Mouse (Mus musculus): Measurements from ENCODE around the gene Dab2ip. TPM values are rescaled to one million over a fixed set of nuclear protein-coding genes. Genes with fewer than 3 reads are reported as not detected.

Dab2ip gene
- polyA plus RNA-seq, 1 experiment from 2014 or later, result 65.7 TPM

DNA sequence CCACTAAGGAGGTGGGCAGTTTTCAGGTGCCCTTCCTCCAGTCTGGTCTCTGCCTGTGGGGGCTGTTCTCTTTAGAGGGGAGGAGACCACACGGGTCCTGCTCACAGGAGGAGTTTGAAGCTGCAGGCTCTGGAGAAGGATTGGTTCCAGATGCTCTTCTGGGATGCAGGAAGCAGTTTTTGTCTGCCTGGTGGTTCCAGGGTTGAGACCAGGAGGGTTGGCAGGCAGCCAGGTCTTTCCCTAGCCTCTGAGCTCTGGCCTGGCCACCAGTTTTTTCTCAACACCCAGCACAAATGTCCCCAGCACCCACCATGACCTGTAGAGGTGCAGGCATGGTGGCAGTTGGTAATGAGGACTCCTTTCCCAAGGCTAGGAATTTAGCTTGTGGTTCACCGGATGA is 61.5 kb downstream of the Dab2ip start:
- Histone ChIP-seq H3K4me2 (replicated peaks) (no peak overlapping the region), H3K27ac (no peak overlapping the region), H3K4me3 (no peak overlapping the region), H3K36me3 (no peaks in the 10 kb centered on the region), H3K27me3 (replicated peaks) (no peaks in the 10 kb centered on the region), H3K4me1 (peaks cover 55% of the 10 kb centered on the region), H3K9ac (no peak overlapping the region), H3K9me3 (no peaks in the 10 kb centered on the region)
- ATAC-seq (ENCODE audit: low FRiP score, low read depth), result no peak
- WGBS, result 45% methylated on average over 2 of the region's 2 CpGs

DNA sequence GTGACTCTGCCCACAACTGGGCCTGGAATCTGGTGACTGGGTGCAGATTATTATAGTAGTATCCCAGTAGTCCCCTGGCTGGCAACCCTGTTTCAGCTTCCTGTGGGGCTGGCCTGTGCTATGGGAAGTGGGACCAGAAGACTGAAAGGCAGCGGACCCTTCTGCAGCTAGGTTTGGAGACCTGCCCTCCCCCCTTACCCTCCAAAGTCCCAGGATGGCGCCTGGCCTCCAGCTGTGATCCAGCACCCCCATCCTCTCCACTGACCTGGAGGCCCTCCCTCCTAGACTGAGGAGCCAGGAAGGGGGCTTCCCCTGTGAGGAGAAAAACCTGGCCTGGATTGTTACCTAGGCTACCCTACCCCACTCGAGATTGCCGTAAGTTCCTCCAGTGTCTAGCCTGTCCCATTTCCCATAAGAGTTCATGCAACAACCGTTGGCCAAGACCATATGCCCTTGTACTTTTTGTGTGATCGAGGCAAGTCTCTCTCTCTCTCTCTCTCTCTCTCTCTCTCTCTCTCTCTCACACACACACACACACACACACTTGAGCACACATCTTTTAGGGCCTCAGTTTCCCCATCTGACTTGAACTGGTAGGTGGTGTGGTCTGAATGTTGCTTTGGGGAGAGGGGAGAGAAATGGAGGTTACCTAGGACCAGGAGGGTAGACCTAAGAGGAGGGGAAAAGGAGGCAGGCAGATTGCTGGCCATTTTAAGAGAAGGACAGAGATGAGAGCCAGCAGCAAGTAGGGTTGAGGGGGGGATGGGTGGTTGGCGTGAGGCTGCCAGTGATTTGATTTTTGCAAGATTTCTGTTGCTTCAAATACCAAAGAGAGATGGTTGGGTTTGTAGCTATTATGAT is 62.5 kb downstream of the Dab2ip start:
- Histone ChIP-seq H3K9me3 (no peaks in the 10 kb centered on the region), H3K27me3 (replicated peaks) (no peaks in the 10 kb centered on the region), H3K36me3 (no peaks in the 10 kb centered on the region), H3K9ac (no peak overlapping the region), H3K27ac (no peak overlapping the region), H3K4me3 (peak overlapping the region; percentile 11), H3K4me2 (replicated peaks) (peak overlapping the region; percentile 48), H3K4me1 (peaks cover 60% of the 10 kb centered on the region)
- WGBS, result 20% methylated on average over 7 of the region's 7 CpGs
- peak; percentile 58 for ATAC-seq (ENCODE audit: low FRiP score, low read depth)

DNA sequence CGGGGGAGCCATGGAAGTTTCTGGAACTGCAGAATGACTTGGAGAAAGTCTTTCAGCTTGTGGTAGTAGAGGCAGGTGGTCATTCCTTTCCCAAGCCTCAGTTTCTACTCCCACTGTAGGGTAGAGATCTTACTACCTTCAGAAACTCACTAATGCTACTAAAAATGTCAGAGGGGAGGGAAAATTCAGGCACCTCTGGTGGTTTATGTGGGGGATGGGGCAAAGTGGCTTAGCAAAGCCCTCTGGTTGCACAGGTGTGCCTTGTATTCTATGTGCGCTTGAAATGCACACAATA is 63.1 kb downstream of the Dab2ip start:
- H3K27ac ChIP-seq, result no peak overlapping the region
- no peaks in the 10 kb centered on the region for H3K36me3 ChIP-seq

DNA sequence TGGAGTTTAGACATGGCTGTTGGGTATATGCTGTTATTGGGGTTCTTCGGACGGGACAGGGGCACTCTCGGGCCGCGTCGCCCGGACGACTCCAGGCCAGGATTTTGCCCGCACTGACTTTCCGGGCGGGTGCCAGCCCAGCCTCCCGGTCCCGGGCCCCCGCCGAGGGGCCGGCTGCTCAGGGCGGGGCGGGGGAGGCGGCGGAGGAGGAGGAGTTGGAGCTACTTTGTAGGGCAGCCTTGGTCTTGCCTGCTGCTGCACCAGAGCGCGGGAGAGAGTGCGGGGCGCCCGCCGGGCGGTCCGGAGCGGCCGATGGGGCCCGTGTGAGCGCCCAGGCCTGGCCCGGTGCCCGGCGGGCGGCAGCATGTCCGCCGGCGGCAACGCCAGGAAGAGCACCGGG is 63.7 kb downstream of the Dab2ip start:
- Histone ChIP-seq H3K4me2 (replicated peaks) (peak overlapping the region; percentile 87), H3K27ac (no peak overlapping the region), H3K9ac (peak overlapping the region; percentile 86), H3K4me3 (peak overlapping the region; percentile 66), H3K9me3 (no peaks in the 10 kb centered on the region), H3K36me3 (no peaks in the 10 kb centered on the region), H3K27me3 (replicated peaks) (no peaks in the 10 kb centered on the region), H3K4me1 (peaks cover 66% of the 10 kb centered on the region)
- 2% methylated on average over 29 of the region's 41 CpGs for WGBS
- ATAC-seq (ENCODE audit: low FRiP score, low read depth), result peak; percentile 77

More for the DNA sequence above, 63.1 kb downstream of the Dab2ip start:
- WGBS, result 90% methylated on average over 2 of the region's 2 CpGs
- Histone ChIP-seq H3K4me3 (no peak overlapping the region), H3K4me2 (replicated peaks) (peak overlapping the region; percentile 87; the same call in 1 of the 2 replicates), H3K27me3 (replicated peaks) (no peaks in the 10 kb centered on the region), H3K9ac (no peak overlapping the region), H3K9me3 (no peaks in the 10 kb centered on the region), H3K4me1 (peaks cover 64% of the 10 kb centered on the region)
- no peak for ATAC-seq (ENCODE audit: low FRiP score, low read depth)

DNA sequence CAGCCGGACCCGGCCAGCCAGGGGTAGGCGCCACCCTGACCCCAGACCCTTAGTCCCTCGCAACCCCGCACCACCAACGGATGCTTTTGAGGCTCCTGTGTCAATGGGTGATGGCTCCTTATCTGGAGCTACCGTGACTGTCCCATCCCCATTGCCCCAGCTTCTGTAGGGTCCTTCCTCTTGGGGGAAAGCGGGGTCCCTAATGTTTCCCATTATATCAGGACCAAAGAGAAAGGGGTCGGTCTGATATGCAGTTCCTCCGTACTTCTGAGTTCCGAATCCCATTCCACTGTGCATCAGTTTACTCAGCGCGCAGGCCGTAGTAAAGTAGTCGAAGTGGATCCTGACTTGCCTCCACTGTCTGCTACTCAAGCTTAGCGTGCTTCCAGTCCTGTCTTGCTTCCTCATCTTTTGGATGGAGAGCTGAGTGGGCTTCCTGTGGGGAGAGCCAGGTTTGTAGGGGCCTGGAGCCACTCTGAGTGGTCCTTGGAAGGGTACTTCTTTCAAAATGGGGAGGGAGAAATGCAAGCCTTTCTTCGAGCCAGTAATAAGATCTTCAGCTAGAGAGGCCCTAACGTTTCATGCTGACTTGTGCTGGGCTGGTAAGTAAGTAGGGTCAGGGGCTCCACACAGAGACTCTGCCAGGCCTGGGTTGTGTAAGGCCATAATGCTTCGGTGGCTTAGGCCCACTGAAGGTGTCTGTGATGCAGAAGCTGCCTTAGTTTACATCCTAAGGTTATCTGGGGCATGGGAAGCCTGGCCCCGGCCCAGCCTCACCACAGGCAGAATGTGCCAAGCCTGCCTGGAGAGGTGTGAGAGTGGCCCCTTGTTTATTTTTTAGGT is 64.4 kb downstream of the Dab2ip start:
- Histone ChIP-seq H3K9me3 (no peaks in the 10 kb centered on the region), H3K9ac (peak overlapping the region; percentile 86), H3K27me3 (replicated peaks) (no peaks in the 10 kb centered on the region), H3K4me1 (peaks cover 68% of the 10 kb centered on the region), H3K4me2 (replicated peaks) (peak overlapping the region; percentile 87), H3K36me3 (no peaks in the 10 kb centered on the region), H3K27ac (no peak overlapping the region), H3K4me3 (peak overlapping the region; percentile 66)
- 3% methylated on average over 20 of the region's 20 CpGs for WGBS
- peak; percentile 2; the same call in 1 of the 2 replicates for ATAC-seq (ENCODE audit: low FRiP score, low read depth)

DNA sequence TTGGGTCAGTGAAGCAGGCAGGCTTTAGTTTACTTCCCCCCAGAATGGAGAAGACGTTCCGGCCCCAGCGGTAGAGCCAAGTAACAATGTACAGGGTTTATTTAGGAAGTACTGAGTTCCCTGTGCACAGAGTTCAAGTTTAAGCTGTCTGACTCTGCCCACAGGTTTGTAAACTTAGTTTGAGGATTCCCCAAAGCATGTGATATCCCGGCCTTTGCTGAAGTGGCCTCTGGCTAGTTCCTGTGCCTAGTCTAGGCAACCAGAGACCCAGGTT is 65.0 kb downstream of the Dab2ip start:
- no peaks in the 10 kb centered on the region for H3K36me3 ChIP-seq
- no peak overlapping the region for H3K9ac ChIP-seq
- H3K4me2 ChIP-seq (replicated peaks), result peak overlapping the region; percentile 87
- peak overlapping the region; percentile 66; the same call in 1 of the 2 replicates for H3K4me3 ChIP-seq
- H3K27ac ChIP-seq, result no peak overlapping the region
- H3K9me3 ChIP-seq, result no peaks in the 10 kb centered on the region
- H3K27me3 ChIP-seq (replicated peaks), result no peaks in the 10 kb centered on the region
- ATAC-seq (ENCODE audit: low FRiP score, low read depth), result no peak
- peaks cover 73% of the 10 kb centered on the region for H3K4me1 ChIP-seq
- 51% methylated on average over 4 of the region's 4 CpGs for WGBS

DNA sequence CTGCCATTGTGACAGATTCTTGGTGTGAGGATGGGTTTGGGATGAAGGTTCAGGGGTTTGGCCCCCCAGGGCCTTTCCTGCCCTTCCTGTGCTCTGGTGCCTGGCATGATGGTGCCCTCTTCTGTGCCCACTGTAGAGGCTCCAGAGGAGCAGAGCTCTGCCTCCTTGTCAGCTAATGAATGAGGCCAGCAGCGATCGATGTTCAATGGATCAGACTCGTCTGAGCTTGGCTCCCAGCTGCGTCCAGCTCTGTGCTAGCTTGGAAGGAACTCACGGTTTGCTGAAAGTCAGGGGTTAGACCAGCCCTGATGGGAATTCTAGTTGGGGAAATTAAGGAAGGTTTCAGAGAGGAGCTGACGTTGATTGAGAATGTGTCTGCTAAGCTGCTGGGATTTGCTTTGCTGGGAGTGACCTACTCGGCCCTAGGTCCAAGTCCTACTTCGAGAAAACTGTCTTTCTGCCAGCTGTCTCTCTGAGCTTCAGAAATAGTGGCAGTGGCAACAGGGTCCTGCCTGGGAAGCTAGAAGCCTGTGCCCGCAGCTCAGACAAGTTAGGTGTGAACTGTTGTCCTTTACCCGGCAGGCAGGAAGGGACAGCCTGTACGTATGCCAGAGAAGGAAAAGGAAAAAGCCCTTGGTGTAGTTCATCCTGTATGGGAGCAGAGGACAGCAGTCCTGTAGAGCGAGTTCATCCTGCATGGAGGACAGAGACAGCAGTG is 65.5 kb downstream of the Dab2ip start:
- H3K9ac ChIP-seq, result no peak overlapping the region
- H3K4me2 ChIP-seq (replicated peaks), result peak overlapping the region; percentile 87
- H3K36me3 ChIP-seq, result no peaks in the 10 kb centered on the region
- no peak overlapping the region for H3K27ac ChIP-seq
- no peaks in the 10 kb centered on the region for H3K27me3 ChIP-seq (replicated peaks)
- WGBS, result 40% methylated on average over 12 of the region's 12 CpGs
- H3K9me3 ChIP-seq, result no peaks in the 10 kb centered on the region
- no peak for ATAC-seq (ENCODE audit: low FRiP score, low read depth)
- H3K4me3 ChIP-seq, result peak overlapping the region; percentile 66; the same call in 1 of the 2 replicates
- peaks cover 73% of the 10 kb centered on the region for H3K4me1 ChIP-seq

DNA sequence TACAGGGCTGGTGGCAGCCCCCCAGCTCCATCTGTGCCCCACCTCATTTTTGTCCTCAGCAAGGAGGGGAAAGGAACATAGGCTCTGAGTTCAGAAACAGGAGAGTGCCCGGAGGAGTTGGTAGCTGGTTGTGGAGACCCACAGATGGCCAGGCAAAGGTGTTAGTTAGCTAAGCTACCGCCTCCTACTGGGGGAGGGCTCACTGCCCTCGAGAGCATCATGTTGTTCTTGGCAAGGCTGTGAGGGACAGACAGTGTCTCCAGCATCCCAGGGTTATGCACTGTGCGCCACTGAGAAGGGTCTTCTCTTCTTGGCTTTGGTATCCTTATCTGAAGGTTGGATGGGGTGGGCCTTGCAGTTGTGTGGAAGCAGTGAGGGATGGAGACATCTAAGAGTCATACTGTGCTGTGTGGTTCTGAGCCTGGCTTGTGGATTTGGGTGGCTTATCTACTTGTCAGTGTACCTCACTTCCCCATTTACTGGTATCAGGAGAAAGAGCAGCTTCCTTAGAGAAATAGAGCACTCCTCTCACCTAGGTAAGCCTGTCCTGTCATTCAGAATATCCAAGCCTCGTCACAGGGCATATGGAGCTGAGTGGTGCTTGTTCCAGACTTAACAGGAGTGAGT is 66.4 kb downstream of the Dab2ip start:
- H3K27me3 ChIP-seq (replicated peaks), result no peaks in the 10 kb centered on the region
- no peaks in the 10 kb centered on the region for H3K9me3 ChIP-seq
- no peak overlapping the region for H3K4me3 ChIP-seq
- H3K4me2 ChIP-seq (replicated peaks), result peak overlapping the region; percentile 87
- H3K27ac ChIP-seq, result no peak overlapping the region
- H3K36me3 ChIP-seq, result no peaks in the 10 kb centered on the region
- 66% methylated on average over 5 of the region's 5 CpGs for whole genome bisulfite sequencing
- H3K4me1 ChIP-seq, result peaks cover 68% of the 10 kb centered on the region
- ATAC-seq (ENCODE audit: low FRiP score, low read depth), result no peak
- no peak overlapping the region for H3K9ac ChIP-seq

DNA sequence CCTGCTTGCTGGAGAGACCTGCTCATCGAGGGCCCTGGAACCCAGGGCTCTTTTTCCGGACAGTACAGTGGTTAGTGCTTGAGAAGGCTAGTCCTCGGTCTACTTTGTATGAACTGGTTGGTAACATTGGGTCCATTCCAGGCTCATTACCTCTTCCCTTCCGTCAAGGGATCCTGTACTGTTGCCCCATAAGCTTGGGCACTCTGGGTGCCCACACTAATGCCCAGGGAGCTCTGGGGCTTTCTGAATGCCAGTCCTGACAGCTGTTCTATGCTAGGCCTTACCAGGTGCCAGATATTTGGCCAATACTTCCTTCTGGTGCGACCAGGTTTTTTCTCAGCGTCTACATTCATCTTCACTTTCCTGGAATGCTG is 66.9 kb downstream of the Dab2ip start:
- 95% methylated on average over 6 of the region's 6 CpGs for WGBS
- H3K4me1 ChIP-seq, result peaks cover 63% of the 10 kb centered on the region
- H3K27me3 ChIP-seq (replicated peaks), result no peaks in the 10 kb centered on the region
- no peaks in the 10 kb centered on the region for H3K36me3 ChIP-seq
- no peak for ATAC-seq (ENCODE audit: low FRiP score, low read depth)
- H3K4me3 ChIP-seq, result no peak overlapping the region
- H3K4me2 ChIP-seq (replicated peaks), result no peak overlapping the region
- no peak overlapping the region for H3K9ac ChIP-seq
- no peak overlapping the region for H3K27ac ChIP-seq
- no peaks in the 10 kb centered on the region for H3K9me3 ChIP-seq

DNA sequence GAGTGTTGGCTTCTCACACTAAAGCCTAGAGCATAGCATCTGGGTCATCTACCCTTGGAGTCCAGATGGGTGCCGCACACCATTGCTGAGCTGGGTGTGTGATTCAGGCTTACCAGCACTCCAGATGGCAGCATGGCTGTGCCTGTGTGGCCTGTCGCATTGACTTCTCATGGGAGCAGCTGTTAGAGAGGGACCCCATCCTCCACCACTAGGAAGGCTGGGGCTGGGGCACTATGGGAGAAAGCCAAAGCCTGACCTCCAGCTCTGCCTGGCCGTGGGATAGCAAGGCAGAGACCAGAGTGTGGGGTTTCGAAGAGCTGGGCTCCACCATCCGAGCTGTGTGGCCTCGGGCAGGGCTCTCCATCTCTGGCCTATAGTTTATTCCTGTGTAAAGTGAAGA is 67.5 kb downstream of the Dab2ip start:
- Histone ChIP-seq H3K27ac (no peak overlapping the region), H3K4me2 (replicated peaks) (no peak overlapping the region), H3K4me3 (no peak overlapping the region), H3K36me3 (no peaks in the 10 kb centered on the region), H3K9ac (no peak overlapping the region), H3K4me1 (peaks cover 57% of the 10 kb centered on the region), H3K9me3 (no peaks in the 10 kb centered on the region), H3K27me3 (replicated peaks) (no peaks in the 10 kb centered on the region)
- ATAC-seq (ENCODE audit: low FRiP score, low read depth), result no peak
- 81% methylated on average over 6 of the region's 6 CpGs for WGBS

DNA sequence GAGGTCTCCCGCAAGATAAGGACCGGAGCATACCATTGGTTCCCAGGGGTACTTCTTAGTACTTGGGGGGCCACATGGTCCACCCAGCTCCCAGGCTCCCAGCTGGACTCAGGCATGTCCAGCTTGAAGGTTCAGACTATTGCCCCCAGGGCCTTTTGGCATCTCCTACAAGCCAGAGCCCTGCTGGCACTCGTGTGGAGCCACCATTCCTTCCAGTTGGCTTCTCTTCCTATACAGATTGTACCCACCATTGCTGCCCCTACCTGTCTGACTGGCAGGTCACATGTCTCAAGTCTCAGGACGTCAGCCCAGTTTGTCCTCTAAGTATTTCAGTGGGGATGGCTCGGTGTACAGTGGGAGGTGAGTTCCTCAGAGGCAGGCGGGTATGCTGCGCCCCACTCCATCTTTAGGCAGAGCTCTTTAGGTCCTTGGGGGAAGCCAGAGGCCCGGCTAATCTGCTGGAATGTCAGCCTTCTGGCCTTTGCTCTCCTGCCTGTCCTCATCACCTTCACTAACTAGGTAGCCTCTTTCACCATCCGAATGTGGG is 68.2 kb downstream of the Dab2ip start:
- H3K9me3 ChIP-seq, result no peaks in the 10 kb centered on the region
- WGBS, result 82% methylated on average over 9 of the region's 9 CpGs
- no peak for ATAC-seq (ENCODE audit: low FRiP score, low read depth)
- peaks cover 50% of the 10 kb centered on the region for H3K4me1 ChIP-seq
- H3K36me3 ChIP-seq, result no peaks in the 10 kb centered on the region
- no peak overlapping the region for H3K9ac ChIP-seq
- no peak overlapping the region for H3K4me3 ChIP-seq
- H3K27me3 ChIP-seq (replicated peaks), result no peaks in the 10 kb centered on the region
- no peak overlapping the region for H3K4me2 ChIP-seq (replicated peaks)
- H3K27ac ChIP-seq, result 0 out of 2 replicates have a peak overlapping the region, but pooled peaks have one; percentile 4

Data from neural tube, embryonic 12.5 days (tissue).